Mouse (Mus musculus): ENCODE measurements around the gene Gal3st2b.
A peak's percentile ranks its signal among the peaks of the same experiment; 100 is the strongest.
"Not testable (repeated sequence)": the region's sequence is repeated elsewhere in the genome, so short reads cannot be mapped to it uniquely, and the experiment has no call there.

Gal3st2b gene

DNA sequence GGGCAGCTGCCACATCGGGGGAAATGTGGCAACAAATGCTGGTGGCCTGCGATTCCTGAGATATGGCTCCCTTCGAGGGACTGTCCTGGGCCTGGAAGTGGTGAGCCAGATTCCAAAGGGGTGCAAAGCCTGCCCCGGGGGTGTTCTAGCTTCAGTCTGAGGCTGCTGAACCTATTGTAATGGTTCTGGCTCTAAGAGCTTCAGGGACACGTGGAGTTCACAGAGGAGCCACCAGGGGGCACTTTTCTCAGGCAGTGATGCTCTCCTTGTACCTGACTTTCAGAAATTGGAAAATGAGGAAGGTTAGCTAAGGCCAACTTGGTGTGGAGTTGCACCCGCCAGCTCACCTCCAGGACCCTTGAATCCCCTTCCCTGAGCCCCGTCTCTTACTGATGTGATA lies 60.2 kb downstream of the Gal3st2b start:
- DNase-seq (ENCODE audit: inconsistent age in 2 of 2, low spot score in 1 of 2), result not testable (repeated sequence)

GRCm38 (mm10) chr1:93980932-93981331 lies 62.8 kb downstream of the Gal3st2b start:
- not testable (repeated sequence) for DNase-seq (ENCODE audit: inconsistent age in 2 of 2, low spot score in 1 of 2)

GRCm38 (mm10) chr1:93986167-93986566 lies 68.1 kb downstream of the Gal3st2b start:
- DNase-seq (ENCODE audit: inconsistent age in 2 of 2, low spot score in 1 of 2), result no peak

- peak; percentile 62 to 75 for DNase-seq (ENCODE audit: inconsistent age in 2 of 2, low spot score in 1 of 2)
Measured at GRCm38 (mm10) chr1:93988786-93989185, 70.7 kb downstream of the Gal3st2b start.

GRCm38 (mm10) chr1:93990209-93990608 lies 72.1 kb downstream of the Gal3st2b start, which contains the start of gene Gal3st2c:
TSS of gene Gal3st2c (plus strand) at chr1:93990509.
- DNase-seq (ENCODE audit: inconsistent age in 2 of 2, low spot score in 1 of 2), result not testable (repeated sequence)

- not testable (repeated sequence) for DNase-seq (ENCODE audit: inconsistent age in 2 of 2, low spot score in 1 of 2)
Measured at GRCm38 (mm10) chr1:93991068-93991467, 73.0 kb downstream of the Gal3st2b start.

GRCm38 (mm10) chr1:93991491-93991890 lies 73.4 kb downstream of the Gal3st2b start:
- DNase-seq (ENCODE audit: inconsistent age in 2 of 2, low spot score in 1 of 2), result not testable (repeated sequence)

Measured in adrenal gland, adult (tissue).